Mouse (Mus musculus) neural tube, embryonic 11.5 days (tissue): Measurements from ENCODE around the gene Rtp2. TPM values are rescaled to one million over a fixed set of nuclear protein-coding genes. Genes with fewer than 3 reads are reported as not detected.
"Not testable (repeated sequence)": the region's sequence is repeated elsewhere in the genome, so short reads cannot be mapped to it uniquely, and the experiment has no call there.

Source experiments
- ATAC-seq: fragments of 200-750 bp; cut with Nextera tagmentation; 2 replicates; pipeline ENCODE4 v1.8.0; 2017; ENCODE audit warnings: moderate number of reproducible peaks, mild to moderate bottlenecking, moderate TSS enrichment, moderate library complexity; ENCODE audit not compliant: insufficient read depth, low FRiP score, low TSS enrichment
- DNase-seq: peaks from one replicate; pipeline ENCODE4 v3.0.0-alpha.2; 2015; ENCODE audit warnings: low spot score
- H3K27ac ChIP-seq: fragments of 300-500 bp; sonication (generic); 2 replicates; pipeline ENCODE4 v1.5.1; 2014; ENCODE audit warnings: low read depth, mild to moderate bottlenecking, low read length
- H3K27me3 ChIP-seq: fragments of 300-500 bp; sonication (generic); 2 replicates; pipeline ENCODE4 v1.6.1; 2014; ENCODE audit warnings: mild to moderate bottlenecking, low read length, mixed read lengths; ENCODE audit not compliant: control insufficient read depth, insufficient read depth
- H3K36me3 ChIP-seq: fragments of 300-500 bp; sonication (generic); 2 replicates; pipeline ENCODE4 v1.6.1; 2014; ENCODE audit warnings: mild to moderate bottlenecking, low read length, moderate library complexity, mixed read lengths; ENCODE audit not compliant: control insufficient read depth, insufficient read depth
- H3K4me1 ChIP-seq: fragments of 300-500 bp; sonication (generic); 2 replicates; pipeline ENCODE4 v1.6.1; 2014; ENCODE audit warnings: low read length, mixed read lengths; ENCODE audit not compliant: control insufficient read depth, insufficient read depth
- H3K4me2 ChIP-seq: fragments of 300-500 bp; sonication (generic); 2 replicates; pipeline ENCODE4 v1.6.1; 2014; ENCODE audit warnings: low read depth, mild to moderate bottlenecking, moderate library complexity
- H3K4me3 ChIP-seq: fragments of 300-500 bp; sonication (generic); 2 replicates; pipeline ENCODE4 v1.5.1; 2014; ENCODE audit warnings: low read depth, low read length
- H3K9ac ChIP-seq: fragments of 300-500 bp; sonication (generic); 2 replicates; pipeline ENCODE4 v1.6.1; 2014; ENCODE audit warnings: mild to moderate bottlenecking, low read length
- H3K9me3 ChIP-seq: fragments of 300-500 bp; sonication (generic); 2 replicates; pipeline ENCODE4 v1.6.1; 2016; ENCODE audit warnings: low read length; ENCODE audit not compliant: control insufficient read depth
- WGBS: fragments of 180-500 bp; shearing (Covaris S2); extraction: QIAGEN DNeasy Blood & Tissue Kit; methylation state at CpG from one replicate; pipeline ENCODE4 v1.1.7; 2014; 5-methylcytosine and 5-hydroxymethylcytosine counted together
- polyA plus RNA-seq: library from polyadenylated mRNA; unstranded; fragments of >200 nt; fragmentation: Nextera tagmentation; extraction: Ambion mirVana; gene quantifications from 2 replicates; pipeline ENCODE4 v1.2.1, GENCODE M21; 2014

Gene Rtp2
- polyA plus RNA-seq, 1 experiment from 2014 or later: not detected

GRCm38 (mm10) chr16:23930426-23931073, 1.6 kb downstream of the Rtp2 start:
- Histone ChIP-seq H3K4me3 (no peak overlapping the region), H3K36me3 (no peaks in the 10 kb centered on the region), H3K4me2 (no peak overlapping the region), H3K4me1 (no peaks in the 10 kb centered on the region), H3K9ac (no peak overlapping the region), H3K27me3 (no peaks in the 10 kb centered on the region), H3K9me3 (no peaks in the 10 kb centered on the region), H3K27ac (no peak overlapping the region)
- DNase-seq: no peak
- WGBS: 85% methylated on average over 3 of the region's 3 CpGs
- no peak for ATAC-seq

DNA sequence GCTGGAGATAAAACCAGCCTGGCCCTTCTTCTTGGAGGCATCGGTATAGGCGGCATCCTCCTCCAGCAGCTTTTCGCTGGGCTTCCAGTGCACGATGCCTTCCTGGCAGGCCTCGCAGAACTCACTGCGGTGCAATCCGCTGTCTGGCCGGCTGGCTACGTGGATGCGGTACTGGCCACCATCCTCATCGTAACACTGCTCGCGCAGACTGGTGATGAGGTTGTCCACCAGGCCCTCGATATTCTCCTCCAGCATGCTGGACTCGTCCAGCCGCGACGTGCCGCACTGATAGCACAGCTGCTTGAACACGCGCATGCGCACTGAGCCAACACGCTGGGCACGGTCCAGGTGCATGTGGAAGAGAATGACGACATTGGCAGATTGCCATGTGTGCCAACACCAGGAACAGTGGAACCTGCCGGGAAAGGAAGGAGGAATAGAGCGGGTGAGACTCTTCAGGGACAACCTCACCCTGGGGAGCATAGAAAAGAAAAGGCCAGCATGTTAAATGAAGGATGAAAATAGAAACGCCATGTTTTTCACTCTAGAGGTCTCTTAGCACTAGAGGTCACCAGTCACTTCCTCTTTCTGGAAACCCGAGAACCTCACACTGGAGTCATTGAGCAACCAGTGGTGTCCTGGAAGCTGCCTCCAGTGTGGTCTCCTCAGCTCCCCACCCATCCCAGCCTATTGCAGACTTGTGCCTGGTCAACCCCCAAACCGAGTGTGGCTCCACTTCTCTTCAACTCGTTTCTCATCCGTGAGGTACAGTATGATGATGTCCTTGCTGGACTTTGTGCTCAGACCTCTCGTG, 4.7 kb downstream of the Rtp2 start:
- DNase-seq (no peak), ATAC-seq (no peak)
- Histone ChIP-seq H3K9me3 (no peaks in the 10 kb centered on the region), H3K27ac (no peak overlapping the region), H3K4me3 (no peak overlapping the region), H3K4me2 (no peak overlapping the region), H3K9ac (no peak overlapping the region), H3K36me3 (no peaks in the 10 kb centered on the region), H3K4me1 (no peaks in the 10 kb centered on the region), H3K27me3 (no peaks in the 10 kb centered on the region)
- 90% methylated on average over 33 of the region's 33 CpGs for WGBS

GRCm38 (mm10) chr16:23922906-23923305, 9.3 kb downstream of the Rtp2 start:
- H3K27me3 ChIP-seq: no peaks in the 10 kb centered on the region
- no peak overlapping the region for H3K27ac ChIP-seq
- H3K4me2 ChIP-seq: no peak overlapping the region
- DNase-seq: no peak
- no peaks in the 10 kb centered on the region for H3K9me3 ChIP-seq
- no peak overlapping the region for H3K4me3 ChIP-seq
- no peak overlapping the region for H3K9ac ChIP-seq
- no peak for ATAC-seq
- no peaks in the 10 kb centered on the region for H3K4me1 ChIP-seq
- no peaks in the 10 kb centered on the region for H3K36me3 ChIP-seq
- 96% methylated on average over 1 of the region's 1 CpGs for WGBS

DNA sequence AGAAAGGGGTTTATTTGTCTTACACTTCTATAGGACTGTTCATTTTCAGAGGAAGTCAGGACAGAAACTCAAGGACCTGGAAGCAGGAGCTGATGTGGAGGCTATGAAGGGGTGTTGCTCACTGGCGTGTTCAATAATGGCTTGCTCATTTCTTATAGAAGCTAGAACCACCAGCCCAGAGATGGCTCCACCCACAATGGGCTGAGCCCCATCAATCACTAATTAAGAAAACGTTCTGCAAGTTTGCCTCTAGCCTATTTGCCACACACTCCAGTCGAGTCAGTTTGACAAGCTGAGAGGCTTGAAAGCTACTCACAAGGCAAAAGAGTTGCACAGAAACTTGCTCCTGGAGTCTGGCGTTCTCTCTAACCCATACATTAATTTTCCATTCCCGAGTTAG, 10.5 kb downstream of the Rtp2 start:
- Histone ChIP-seq H3K27ac (no peak overlapping the region), H3K36me3 (no peaks in the 10 kb centered on the region), H3K27me3 (no peaks in the 10 kb centered on the region), H3K4me1 (no peaks in the 10 kb centered on the region), H3K9ac (no peak overlapping the region), H3K4me3 (no peak overlapping the region), H3K4me2 (no peak overlapping the region), H3K9me3 (no peaks in the 10 kb centered on the region)
- DNase-seq (no peak), ATAC-seq (no peak)
- 76% methylated on average over 5 of the region's 5 CpGs for WGBS

- no peaks in the 10 kb centered on the region for H3K27me3 ChIP-seq
- H3K27ac ChIP-seq: no peak overlapping the region
- ATAC-seq (no peak), DNase-seq (no peak)
- 84% methylated on average over 2 of the region's 2 CpGs for WGBS
- no peaks in the 10 kb centered on the region for H3K4me1 ChIP-seq
- no peak overlapping the region for H3K4me2 ChIP-seq
- no peak overlapping the region for H3K9ac ChIP-seq
- H3K4me3 ChIP-seq: no peak overlapping the region
- no peaks in the 10 kb centered on the region for H3K9me3 ChIP-seq
- no peaks in the 10 kb centered on the region for H3K36me3 ChIP-seq
Measured at GRCm38 (mm10) chr16:23919418-23919817, 12.8 kb downstream of the Rtp2 start.

- H3K4me1 ChIP-seq: no peaks in the 10 kb centered on the region
- no peak overlapping the region for H3K9ac ChIP-seq
- H3K4me3 ChIP-seq: no peak overlapping the region
- ATAC-seq: no peak
- no peaks in the 10 kb centered on the region for H3K36me3 ChIP-seq
- DNase-seq: no peak
- H3K4me2 ChIP-seq: no peak overlapping the region
- no peaks in the 10 kb centered on the region for H3K27me3 ChIP-seq
- WGBS: 59% methylated on average over 3 of the region's 3 CpGs
- no peaks in the 10 kb centered on the region for H3K9me3 ChIP-seq
- no peak overlapping the region for H3K27ac ChIP-seq
Measured at GRCm38 (mm10) chr16:23913401-23913800, 18.8 kb downstream of the Rtp2 start.

- no peaks in the 10 kb centered on the region for H3K36me3 ChIP-seq
- no peak overlapping the region for H3K4me2 ChIP-seq
- H3K4me3 ChIP-seq: no peak overlapping the region
- H3K9ac ChIP-seq: no peak overlapping the region
- H3K9me3 ChIP-seq: no peaks in the 10 kb centered on the region
- H3K4me1 ChIP-seq: no peaks in the 10 kb centered on the region
- no peak for ATAC-seq
- no peak for DNase-seq
- WGBS: 86% methylated on average over 13 of the region's 13 CpGs
- no peak overlapping the region for H3K27ac ChIP-seq
- no peaks in the 10 kb centered on the region for H3K27me3 ChIP-seq
Measured at GRCm38 (mm10) chr16:23912741-23913140, 19.5 kb downstream of the Rtp2 start.

DNA sequence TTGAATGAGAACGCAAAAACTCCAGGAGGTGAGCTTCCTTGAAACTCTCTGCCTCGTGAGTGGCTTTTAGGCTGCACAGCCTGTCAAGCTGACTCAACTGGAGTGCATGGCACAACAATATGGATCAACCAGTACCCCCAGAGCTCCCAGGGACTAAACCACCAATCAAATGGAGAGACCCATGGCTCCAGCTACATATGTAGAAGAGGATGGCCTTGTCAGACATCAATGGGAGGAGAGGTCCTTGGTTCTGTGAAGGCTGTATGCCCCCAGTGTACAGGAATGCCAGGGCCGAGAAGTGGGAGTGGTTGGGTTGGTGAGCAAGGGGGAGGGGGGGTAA, 23.2 kb downstream of the Rtp2 start:
- H3K4me2 ChIP-seq, H3K36me3 ChIP-seq, H3K9me3 ChIP-seq, H3K4me3 ChIP-seq, H3K9ac ChIP-seq, DNase-seq, H3K27me3 ChIP-seq, ATAC-seq, H3K4me1 ChIP-seq, H3K27ac ChIP-seq: not testable (repeated sequence)
- 88% methylated on average over 3 of the region's 3 CpGs for WGBS
